Mouse (Mus musculus) midbrain, postnatal 0 days (tissue): Measurements from ENCODE around the gene Syne1. TPM values are rescaled to one million over a fixed set of nuclear protein-coding genes. Genes with fewer than 3 reads are reported as not detected.

Source experiments
- ATAC-seq: fragments of 200-750 bp; cut with Nextera tagmentation; 2 replicates; pipeline ENCODE4 v1.8.0; 2017; ENCODE audit warnings: moderate number of reproducible peaks, mild to moderate bottlenecking, moderate TSS enrichment, moderate library complexity; ENCODE audit not compliant: low FRiP score
- DNase-seq: peaks from one replicate; pipeline ENCODE4 v3.0.0-alpha.2; 2015; ENCODE audit warnings: low spot score
- H3K27ac ChIP-seq: fragments of 300-500 bp; sonication (generic); 2 replicates; pipeline ENCODE4 v1.5.1; 2014; ENCODE audit warnings: low read depth, mild to moderate bottlenecking, low read length, mixed read lengths
- H3K27me3 ChIP-seq: fragments of 300-500 bp; sonication (generic); 2 replicates; pipeline ENCODE4 v1.6.1; 2014; ENCODE audit warnings: low read length, control low read depth, mixed read lengths; ENCODE audit not compliant: insufficient read depth
- H3K36me3 ChIP-seq: fragments of 300-500 bp; sonication (generic); 2 replicates; pipeline ENCODE4 v1.6.1; 2014; ENCODE audit warnings: low read length, control low read depth, mixed read lengths; ENCODE audit not compliant: insufficient read depth
- H3K4me1 ChIP-seq: fragments of 300-500 bp; sonication (generic); 2 replicates; pipeline ENCODE4 v1.6.1; 2014; ENCODE audit warnings: mild to moderate bottlenecking, control low read depth, antibody characterized with exemption, low read length, mixed read lengths; ENCODE audit not compliant: insufficient read depth
- H3K4me2 ChIP-seq: fragments of 300-500 bp; sonication (generic); 2 replicates; pipeline ENCODE4 v1.6.1; 2014; ENCODE audit warnings: low read depth, mild to moderate bottlenecking, low read length, mixed read lengths; ENCODE audit not compliant: poor library complexity, severe bottlenecking
- H3K4me3 ChIP-seq: fragments of 300-500 bp; sonication (generic); 2 replicates; pipeline ENCODE4 v1.5.1; 2014; ENCODE audit warnings: low read depth, mild to moderate bottlenecking, low read length, moderate library complexity
- H3K9ac ChIP-seq: fragments of 300-500 bp; sonication (generic); replicated peaks from 2 replicates; pipeline ENCODE4 v1.6.1; 2014; ENCODE audit warnings: mild to moderate bottlenecking, low read length, moderate library complexity, mixed read lengths; ENCODE audit not compliant: poor library complexity, severe bottlenecking
- H3K9me3 ChIP-seq: fragments of 300-500 bp; sonication (generic); 2 replicates; pipeline ENCODE4 v1.6.1; 2016; ENCODE audit warnings: low read length, control low read depth
- CTCF ChIP-seq: IDR thresholded peaks from 2 replicates; pipeline ENCODE4 v1.5.1; 2016; ENCODE audit warnings: antibody characterized with exemption, mild to moderate bottlenecking
- WGBS: fragments of 180-500 bp; shearing (Covaris S2); extraction: QIAGEN DNeasy Blood & Tissue Kit; methylation state at CpG from one replicate; pipeline ENCODE4 v1.1.7; 2014; 5-methylcytosine and 5-hydroxymethylcytosine counted together
- polyA plus RNA-seq: library from polyadenylated mRNA; unstranded; fragments of >200 nt; fragmentation: Nextera tagmentation; extraction: Ambion mirVana; gene quantifications from 2 replicates; pipeline ENCODE4 v1.2.1, GENCODE M21; 2015
- total RNA-seq: library from RNA; depleted of rRNA; stranded (reverse); fragments of >200 nt; gene quantifications from 2 replicates; pipeline ENCODE4 v1.2.3, GENCODE M21; 2014

Gene Syne1
- total and polyA plus RNA-seq, 2 experiments from 2014 or later: 18.6 to 99.3 TPM

DNA sequence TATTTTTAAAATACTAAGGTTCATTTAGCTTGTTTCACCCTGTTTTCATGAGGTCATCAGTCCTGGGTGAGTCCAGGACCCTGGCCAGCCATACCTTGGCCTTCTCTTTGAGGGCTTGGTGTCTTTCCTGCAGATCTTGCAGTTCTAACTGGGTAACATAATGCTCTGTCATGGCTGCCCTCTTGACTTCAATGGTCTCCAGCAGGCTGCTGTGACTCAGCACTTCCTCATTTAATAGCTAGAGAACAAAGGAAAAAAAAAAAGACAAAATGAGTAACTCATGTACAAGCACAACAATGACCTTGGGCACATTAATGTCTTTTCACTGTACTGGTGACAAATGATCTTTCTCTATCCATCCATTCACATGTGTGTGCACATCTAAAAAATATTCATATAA is 294.6 kb downstream of the Syne1 start:
- no peak for ATAC-seq

DNA sequence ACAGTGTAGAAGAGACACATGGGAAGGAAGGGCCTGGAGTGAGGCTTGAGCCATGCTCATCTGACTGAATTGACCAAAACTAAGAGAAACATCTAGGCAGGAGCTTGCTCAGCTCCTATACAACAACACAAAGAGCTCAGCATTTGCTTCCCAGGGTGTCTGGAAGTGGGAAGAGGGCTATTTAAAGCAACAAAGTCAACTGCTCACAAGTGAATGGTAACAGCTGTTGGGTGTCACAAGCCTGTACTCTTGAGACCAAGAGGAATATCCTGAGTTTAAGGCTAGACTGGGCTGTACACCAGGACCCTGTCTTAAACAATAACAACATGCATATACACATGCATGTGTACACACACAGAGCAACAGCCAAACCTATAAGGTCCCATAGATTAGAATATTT is 297.5 kb downstream of the Syne1 start:
- ATAC-seq (no peak), DNase-seq (no peak)
- Histone ChIP-seq H3K9me3 (no peaks in the 10 kb centered on the region), H3K27me3 (no peaks in the 10 kb centered on the region), H3K36me3 (peaks cover 29% of the 10 kb centered on the region), H3K4me1 (no peaks in the 10 kb centered on the region), H3K4me2 (no peak overlapping the region), H3K9ac (no peak overlapping the region), H3K27ac (no peak overlapping the region), H3K4me3 (no peak overlapping the region)
- TF ChIP-seq CTCF: no peak

More for the DNA sequence above, 294.6 kb downstream of the Syne1 start:
- Histone ChIP-seq H3K4me2 (no peak overlapping the region), H3K9ac (no peak overlapping the region), H3K4me3 (no peak overlapping the region), H3K9me3 (no peaks in the 10 kb centered on the region), H3K4me1 (no peaks in the 10 kb centered on the region), H3K27me3 (no peaks in the 10 kb centered on the region), H3K27ac (no peak overlapping the region), H3K36me3 (peaks cover 21% of the 10 kb centered on the region; the same call in 1 of the 2 replicates)
- no peak for DNase-seq
- TF ChIP-seq CTCF: no peak

DNA sequence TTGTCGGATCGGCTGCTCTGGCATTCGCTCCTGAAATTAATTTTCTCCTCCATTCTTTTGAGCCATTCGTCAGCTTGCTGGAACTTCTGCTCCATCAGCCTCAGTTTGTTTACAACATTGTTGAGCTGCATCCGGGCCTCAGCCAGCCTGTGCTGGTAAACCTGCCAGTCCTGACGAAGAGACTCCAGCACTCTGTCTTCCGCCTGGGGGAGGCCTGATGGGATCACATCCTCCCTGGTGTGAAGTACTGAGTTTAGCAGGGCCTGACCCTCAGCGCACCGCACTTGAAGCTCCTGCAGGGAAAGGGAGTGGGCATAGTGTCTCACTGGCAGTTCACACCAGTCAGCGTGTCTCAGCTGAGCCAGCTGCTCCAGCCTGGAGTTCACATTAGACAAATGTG is 300.6 kb downstream of the Syne1 start:
- Histone ChIP-seq H3K4me1 (no peaks in the 10 kb centered on the region), H3K9ac (no peak overlapping the region), H3K27me3 (no peaks in the 10 kb centered on the region), H3K9me3 (no peaks in the 10 kb centered on the region), H3K36me3 (peaks cover 31% of the 10 kb centered on the region), H3K4me2 (no peak overlapping the region), H3K27ac (no peak overlapping the region), H3K4me3 (no peak overlapping the region)
- DNase-seq: no peak
- no peak for TF ChIP-seq CTCF
- no peak for ATAC-seq
- WGBS: 75% methylated on average over 10 of the region's 10 CpGs

DNA sequence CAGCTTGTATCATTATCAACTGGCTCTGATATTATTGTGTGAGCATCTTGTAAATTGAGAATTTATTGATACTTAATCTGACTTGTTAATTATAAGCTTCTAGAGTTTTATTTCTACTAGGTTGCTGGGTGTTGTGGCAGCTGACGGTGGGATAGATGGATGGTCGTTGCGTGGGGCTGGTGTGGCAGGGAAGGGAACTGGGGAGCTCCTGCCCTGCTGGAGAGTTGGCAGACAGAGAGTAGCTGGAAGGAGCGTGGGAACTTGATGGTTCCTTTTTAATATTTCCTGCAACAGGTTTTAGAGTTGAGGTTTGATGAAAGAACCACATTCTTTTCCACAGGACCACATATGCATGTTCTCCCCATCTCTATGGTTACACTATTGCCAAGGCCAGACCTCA is 311.6 kb downstream of the Syne1 start:
- H3K4me1 ChIP-seq: no peaks in the 10 kb centered on the region
- H3K27ac ChIP-seq: no peak overlapping the region
- WGBS: 53% methylated on average over 4 of the region's 4 CpGs
- ATAC-seq (no peak), DNase-seq (no peak)
- H3K4me3 ChIP-seq: no peak overlapping the region
- peaks cover 14% of the 10 kb centered on the region; the same call in 1 of the 2 replicates for H3K36me3 ChIP-seq
- TF ChIP-seq CTCF: no peak
- no peak overlapping the region for H3K4me2 ChIP-seq
- H3K9me3 ChIP-seq: no peaks in the 10 kb centered on the region
- no peak overlapping the region for H3K9ac ChIP-seq
- H3K27me3 ChIP-seq: no peaks in the 10 kb centered on the region

DNA sequence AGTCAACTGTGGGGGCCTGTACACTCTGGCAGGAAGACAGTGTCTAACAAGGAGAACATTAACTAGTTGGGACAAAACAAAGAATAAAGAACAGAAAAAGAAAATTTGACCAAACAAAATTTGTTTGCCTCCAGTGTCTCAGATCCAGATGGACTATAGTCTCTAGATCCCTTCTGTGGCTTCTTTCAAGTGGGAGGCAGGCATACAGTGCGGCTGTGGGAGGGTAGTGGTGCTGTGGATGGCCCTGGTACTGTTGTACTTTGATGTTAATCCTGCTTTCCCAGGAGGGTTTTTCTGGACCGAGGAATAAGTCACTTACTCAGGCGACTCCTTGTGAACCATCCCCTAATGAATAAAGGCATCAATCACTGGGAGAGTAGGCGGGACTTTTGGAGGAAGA is 314.4 kb downstream of the Syne1 start:
- 40% methylated on average over 4 of the region's 4 CpGs for WGBS
- peaks cover 13% of the 10 kb centered on the region for H3K36me3 ChIP-seq
- no peak for DNase-seq
- ATAC-seq: no peak
- no peak for TF ChIP-seq CTCF
- no peak overlapping the region for H3K4me3 ChIP-seq
- H3K9ac ChIP-seq: no peak overlapping the region
- no peak overlapping the region for H3K4me2 ChIP-seq
- no peak overlapping the region for H3K27ac ChIP-seq
- no peaks in the 10 kb centered on the region for H3K4me1 ChIP-seq
- no peaks in the 10 kb centered on the region for H3K9me3 ChIP-seq
- H3K27me3 ChIP-seq: no peaks in the 10 kb centered on the region

DNA sequence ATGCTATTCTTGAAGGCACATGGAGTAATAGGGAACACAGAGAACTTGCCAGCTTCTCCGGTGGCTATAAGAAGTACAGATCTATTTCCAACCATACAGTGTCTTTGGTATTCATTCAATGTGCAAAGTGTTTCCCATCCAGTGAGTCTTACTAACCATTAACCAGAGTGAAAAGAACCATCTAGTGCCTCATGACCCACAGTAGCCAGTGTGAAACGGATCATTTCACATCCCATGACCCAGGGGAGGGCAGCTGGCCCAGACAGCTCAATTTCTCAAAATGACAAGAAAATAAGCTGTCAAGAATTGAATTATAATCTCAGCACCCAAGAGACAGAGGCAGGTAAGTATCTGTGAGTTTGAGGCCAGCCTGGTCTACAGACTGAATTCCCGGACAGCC is 315.1 kb downstream of the Syne1 start:
- TF ChIP-seq CTCF: no peak
- Histone ChIP-seq H3K27ac (no peak overlapping the region), H3K9me3 (no peaks in the 10 kb centered on the region), H3K4me3 (no peak overlapping the region), H3K36me3 (peaks cover 18% of the 10 kb centered on the region), H3K4me1 (no peaks in the 10 kb centered on the region), H3K27me3 (no peaks in the 10 kb centered on the region), H3K4me2 (no peak overlapping the region), H3K9ac (no peak overlapping the region)
- WGBS: 79% methylated on average over 3 of the region's 3 CpGs
- no peak for ATAC-seq
- DNase-seq: no peak
